Mouse (Mus musculus) lung, postnatal 4 days (tissue): ENCODE measurements at regions not wholly inside any gene's neighbourhood (a gene's known extent, or its start where the extent isn't known, plus 50 kb on each side); places are given as distances from the start of the nearest gene placed in this dataset.

Experiments
- DNase-seq, 2 experiments: peaks; one replicate each; pipeline ENCODE4 v3.0.0; 2021

DNA sequence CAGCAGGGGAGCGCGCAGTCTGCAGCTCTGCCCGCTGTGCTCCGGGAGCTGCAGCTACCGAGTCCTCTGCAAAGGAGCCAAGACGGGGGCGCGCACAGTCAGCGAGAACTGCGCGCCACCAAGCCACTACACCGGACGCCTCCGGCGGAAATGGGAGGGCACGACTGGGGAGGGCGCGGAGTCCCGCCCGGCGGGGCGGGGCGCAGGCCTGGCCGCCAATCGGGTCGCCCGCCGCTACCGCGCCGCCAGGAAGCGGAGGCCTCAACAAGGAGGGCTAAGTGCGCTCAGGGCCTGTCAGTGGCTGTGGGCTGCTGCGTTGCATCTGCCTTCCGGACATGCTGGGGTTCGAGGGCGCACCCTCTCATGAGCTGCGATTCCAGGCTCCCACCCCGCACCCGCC lies 481.7 kb upstream of the Ywhaq start:
- DNase-seq: peak in 1 of 2 experiments; percentile 25
